Mouse (Mus musculus) spleen, postnatal 4 days (tissue): Measurements from ENCODE around the gene Ttk.

Experiments used
- DNase-seq, 2 experiments: peaks; one replicate each; pipeline ENCODE4 v3.0.0; 2022; ENCODE audit warnings: low spot score in 2 of 2

Gene Ttk

DNA sequence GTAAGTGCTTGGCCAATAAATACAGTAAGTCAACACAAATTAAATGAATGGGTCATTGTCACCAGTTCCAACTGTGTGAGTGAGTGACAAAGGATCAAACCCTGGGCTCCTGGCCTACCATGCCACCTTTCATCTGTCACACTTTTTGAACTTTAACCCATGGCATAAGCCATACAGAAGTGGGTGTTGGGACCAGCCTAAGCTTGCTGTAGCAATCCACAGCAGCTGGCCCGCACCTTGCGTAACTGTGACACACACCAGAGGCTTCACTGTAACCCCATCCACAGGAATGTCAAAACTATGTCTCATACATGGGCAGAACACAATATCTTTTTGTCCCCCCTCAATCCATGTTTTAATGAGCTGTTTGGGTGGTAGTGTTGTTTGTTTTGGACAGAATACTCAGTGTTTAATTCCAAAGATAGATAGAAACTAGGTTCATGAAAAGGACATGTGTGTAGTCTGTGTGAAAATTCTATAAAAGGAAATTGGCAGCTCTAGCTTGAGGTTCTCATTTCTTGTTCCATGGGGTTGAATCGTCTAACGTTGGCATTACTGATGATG lies 59.4 kb downstream of the Ttk start:
- DNase-seq: no peak

DNA sequence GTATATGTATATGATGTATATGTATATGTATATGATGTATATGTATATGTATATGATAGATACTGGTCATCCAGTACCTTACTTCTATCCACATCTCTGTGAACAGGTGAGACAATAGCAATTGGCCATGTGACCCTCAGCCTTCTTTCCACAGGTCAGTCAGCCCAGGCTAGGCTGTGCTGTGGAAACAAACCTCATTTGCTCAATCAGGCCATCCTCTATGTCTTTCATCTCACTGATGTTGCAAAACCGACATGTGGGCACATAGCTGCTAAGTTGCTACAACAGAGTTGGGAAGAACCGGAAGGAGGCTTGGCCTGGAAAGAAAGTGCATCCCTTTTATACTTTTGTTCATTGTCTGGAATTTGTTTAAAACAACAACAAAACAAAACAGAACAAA lies 67.6 kb downstream of the Ttk start:
- no peak for DNase-seq

DNA sequence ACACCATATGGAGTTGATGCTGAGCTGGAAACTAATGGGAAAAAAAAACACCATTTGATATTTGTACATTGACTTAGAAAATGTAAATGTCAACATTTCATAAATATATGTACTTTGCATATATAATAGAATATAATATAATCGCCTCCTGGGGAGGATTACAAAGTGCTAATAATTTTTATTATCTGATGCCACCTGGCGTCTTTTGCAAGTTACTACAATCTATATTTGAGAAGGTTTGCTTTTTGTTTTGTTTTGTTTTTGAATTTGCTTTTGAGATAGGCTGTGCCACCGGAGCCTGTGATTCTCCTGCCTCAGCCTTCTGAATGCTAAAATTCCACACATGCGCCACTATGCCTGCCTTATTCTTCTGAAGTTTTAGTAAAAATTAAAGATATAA lies 71.3 kb downstream of the Ttk start:
- no peak for DNase-seq

DNA sequence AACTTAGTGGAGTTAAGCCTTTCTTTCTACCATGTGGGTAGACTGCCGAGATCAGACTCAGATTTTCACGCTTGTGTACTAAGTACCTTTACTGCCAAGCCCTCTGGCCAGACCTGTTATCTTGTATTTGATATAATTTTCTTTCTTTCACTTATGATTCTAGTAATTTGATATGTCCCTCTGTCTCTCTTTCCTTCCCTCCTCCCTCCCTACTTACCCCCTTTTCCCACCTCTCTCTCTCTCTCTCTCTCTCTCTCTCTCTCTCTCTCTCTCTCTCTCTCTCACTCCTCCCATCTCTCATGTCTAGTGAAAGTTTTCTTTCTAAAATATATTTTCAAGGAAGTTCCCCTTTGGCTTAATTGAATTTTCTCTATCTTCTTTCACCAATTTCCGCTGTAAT lies 72.5 kb downstream of the Ttk start:
- DNase-seq: no peak

DNA sequence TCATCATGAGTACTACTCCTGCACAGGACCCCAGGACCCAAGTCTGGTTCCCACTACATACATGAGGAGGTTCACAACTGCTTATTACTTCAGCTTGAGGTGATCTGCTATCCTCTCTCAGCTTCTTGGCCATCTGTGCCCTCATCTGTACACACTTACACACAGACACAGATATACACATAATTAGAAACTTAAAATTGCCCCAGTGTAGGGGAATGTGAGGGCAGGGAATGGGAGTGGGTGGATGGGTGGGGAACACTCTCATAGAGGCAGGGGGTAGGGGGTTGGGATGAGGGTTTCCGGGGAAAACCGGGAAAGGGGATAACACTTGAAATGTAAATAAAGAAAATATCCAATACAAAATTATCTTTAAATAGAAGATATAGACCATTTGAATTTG lies 75.3 kb downstream of the Ttk start:
- no peak for DNase-seq

DNA sequence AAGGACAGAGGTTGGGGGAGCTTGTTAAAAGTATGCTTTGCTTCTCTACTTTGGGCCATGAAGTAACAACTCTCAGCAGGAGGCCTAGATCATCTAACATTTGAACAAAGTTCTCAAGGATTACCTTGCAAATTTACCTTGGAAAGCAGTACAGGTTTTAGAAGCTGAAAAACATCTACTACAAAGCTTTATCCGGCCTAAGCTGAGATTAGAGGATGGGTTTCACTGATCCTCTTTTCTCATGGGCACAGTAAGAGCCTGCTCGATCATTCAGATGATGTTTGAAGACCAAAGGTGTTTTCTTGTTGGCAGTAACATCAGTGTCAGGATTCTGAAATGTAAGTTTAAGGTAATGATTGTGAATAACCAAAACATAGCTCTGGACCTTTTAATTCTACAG lies 76.4 kb downstream of the Ttk start:
- DNase-seq: no peak
